In the genomic region with DNA sequence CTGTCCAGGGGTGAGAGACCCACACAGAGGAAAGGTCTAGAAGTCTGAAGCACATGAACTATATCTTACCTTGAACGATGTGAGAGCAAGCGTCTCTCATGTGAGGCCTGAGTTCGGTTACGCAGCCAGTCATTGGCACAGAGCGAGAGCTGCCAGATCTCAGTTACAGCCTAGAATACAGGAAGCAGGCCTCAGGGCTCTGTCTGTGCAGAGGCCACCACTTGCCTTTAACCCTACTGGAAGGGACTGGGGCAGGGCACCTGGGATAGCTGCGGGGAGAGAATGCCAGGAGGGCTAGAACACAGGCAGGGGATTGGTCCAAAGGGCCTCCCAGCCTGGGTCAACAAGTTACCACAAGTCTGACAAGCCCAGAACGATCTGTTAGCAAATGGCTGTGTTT, we compare ENCODE assay signal across 26 mouse cellular contexts. TPM values are rescaled to one million over a fixed set of nuclear protein-coding genes. Genes with fewer than 3 reads are reported as not detected.
DNase-seq lines count a peak whose midpoint lies in the region; ATAC-seq and TF ChIP-seq lines count a peak whose summit lies in the region.
"Had no signal": no experiment of that assay in that cellular context is flagged by ENCODE, and none has a peak within 500 bp of the region (broad histone marks: within the 10 kb centered on the region; RNA-seq: fewer than 3 reads in every experiment).

No protein-coding gene starts in this region.

- H3K4me3 ChIP-seq in liver, adult 2 months (ENCODE audit: insufficient read depth, low read depth, low read length), result no peak overlapping the region
- H3K4me3 ChIP-seq in liver, embryonic 11.5 days (ENCODE audit: low read depth, low read length), result no peak overlapping the region
- no peak overlapping the region for H3K4me3 ChIP-seq in limb, embryonic 10.5 days
- no peak overlapping the region for H3K4me3 ChIP-seq in neural tube, embryonic 15.5 days (replicated peaks)
- H3K4me3 ChIP-seq: embryonic facial prominence, embryonic 12.5 days; forebrain, embryonic 12.5 days; heart, embryonic 13.5 days; hindbrain, embryonic 12.5 days had no signal

- no peaks in the 10 kb centered on the region for H3K36me3 ChIP-seq in liver, adult 2 months (ENCODE audit: control insufficient read depth, insufficient read depth, low read length)
- H3K36me3 ChIP-seq in liver, embryonic 11.5 days (ENCODE audit: control insufficient read depth, insufficient read depth, low read length), result no peaks in the 10 kb centered on the region
- no peaks in the 10 kb centered on the region for H3K36me3 ChIP-seq in limb, embryonic 10.5 days
- no peaks in the 10 kb centered on the region for H3K36me3 ChIP-seq in neural tube, embryonic 15.5 days
- H3K36me3 ChIP-seq: embryonic facial prominence, embryonic 12.5 days; forebrain, embryonic 12.5 days; heart, embryonic 13.5 days; hindbrain, embryonic 12.5 days had no signal

- H3K9me3 ChIP-seq in liver, embryonic 11.5 days (ENCODE audit: control insufficient read depth, low read length), result no peaks in the 10 kb centered on the region
- no peaks in the 10 kb centered on the region for H3K9me3 ChIP-seq in limb, embryonic 10.5 days (replicated peaks)
- H3K9me3 ChIP-seq in neural tube, embryonic 15.5 days (replicated peaks), result no peaks in the 10 kb centered on the region
- H3K9me3 ChIP-seq: embryonic facial prominence, embryonic 12.5 days; forebrain, embryonic 12.5 days; heart, embryonic 13.5 days; hindbrain, embryonic 12.5 days had no signal

- TF ChIP-seq POLR2A in liver, adult 2 months (IDR thresholded peaks at IDR 0.05; ENCODE audit: extremely low read depth, insufficient read depth, low read length), result no peak

- peaks cover 8% of the 10 kb centered on the region; the same call in 1 of the 2 replicates for H3K4me1 ChIP-seq in liver, adult 2 months (ENCODE audit: control insufficient read depth, insufficient read depth, low read length)
- H3K4me1 ChIP-seq in liver, embryonic 11.5 days (replicated peaks; ENCODE audit: control insufficient read depth, insufficient read depth, low read length), result peaks cover 8% of the 10 kb centered on the region; the same call in 1 of the 2 replicates
- peaks cover 50% of the 10 kb centered on the region for H3K4me1 ChIP-seq in limb, embryonic 10.5 days
- peaks cover 14% of the 10 kb centered on the region for H3K4me1 ChIP-seq in neural tube, embryonic 15.5 days

- H3K4me2 ChIP-seq in liver, embryonic 11.5 days, result no peak overlapping the region
- H3K4me2 ChIP-seq in neural tube, embryonic 15.5 days, result no peak overlapping the region
- H3K4me2 ChIP-seq: embryonic facial prominence, embryonic 12.5 days; forebrain, embryonic 12.5 days; heart, embryonic 13.5 days; hindbrain, embryonic 12.5 days had no signal

- no peak overlapping the region for H3K27ac ChIP-seq in liver, adult 2 months (replicated peaks; ENCODE audit: insufficient read depth, low read depth, low read length)
- no peak overlapping the region for H3K27ac ChIP-seq in liver, embryonic 11.5 days (ENCODE audit: low read depth, low read length)
- peak overlapping the region; percentile 7; the same call in 1 of the 2 replicates for H3K27ac ChIP-seq in limb, embryonic 10.5 days
- H3K27ac ChIP-seq in neural tube, embryonic 15.5 days (replicated peaks), result no peak overlapping the region
- H3K27ac ChIP-seq: embryonic facial prominence, embryonic 12.5 days; forebrain, embryonic 12.5 days; heart, embryonic 13.5 days; hindbrain, embryonic 12.5 days had no signal

- H3K27me3 ChIP-seq in liver, adult 2 months (ENCODE audit: control insufficient read depth, insufficient read depth, low read length), result no peaks in the 10 kb centered on the region
- no peaks in the 10 kb centered on the region for H3K27me3 ChIP-seq in liver, embryonic 11.5 days (replicated peaks; ENCODE audit: control insufficient read depth, insufficient read depth, low read length)
- no peaks in the 10 kb centered on the region for H3K27me3 ChIP-seq in limb, embryonic 10.5 days (ENCODE audit: low read depth, poor library complexity, severe bottlenecking)
- H3K27me3 ChIP-seq in neural tube, embryonic 15.5 days (replicated peaks), result no peaks in the 10 kb centered on the region
- H3K27me3 ChIP-seq: embryonic facial prominence, embryonic 12.5 days; heart, embryonic 13.5 days; hindbrain, embryonic 12.5 days; Patski had no signal

- no peaks in the 10 kb centered on the region for H3K79me2 ChIP-seq in liver, adult 2 months (ENCODE audit: control insufficient read depth, insufficient read depth, low read length)

- no peak for TF ChIP-seq CTCF in liver, adult 2 months (IDR thresholded peaks at IDR 0.05; ENCODE audit: low read depth, low read length)

- no peak overlapping the region for H3K9ac ChIP-seq in liver, adult 2 months (ENCODE audit: low read depth, low read length)
- H3K9ac ChIP-seq in liver, embryonic 11.5 days (ENCODE audit: low read depth, low read length), result no peak overlapping the region
- H3K9ac ChIP-seq in neural tube, embryonic 15.5 days (replicated peaks), result no peak overlapping the region
- H3K9ac ChIP-seq: embryonic facial prominence, embryonic 12.5 days; forebrain, embryonic 12.5 days; forebrain, postnatal 0 days; heart, embryonic 13.5 days; hindbrain, embryonic 12.5 days had no signal

- no peak for ATAC-seq in liver, embryonic 11.5 days (replicated peaks; ENCODE audit: low FRiP score)
- ATAC-seq in neural tube, embryonic 15.5 days (ENCODE audit: low FRiP score), result no peak
- ATAC-seq: forebrain, postnatal 0 days; hindbrain, embryonic 16.5 days; inflammation-experienced regulatory T-cells, adult 6 months; Patski had no signal

- WGBS in liver, adult 2 months, result 81% methylated on average over 7 of the region's 7 CpGs
- WGBS in liver, embryonic 11.5 days, result 87% methylated on average over 7 of the region's 7 CpGs
- 89% methylated on average over 7 of the region's 7 CpGs for WGBS in limb, embryonic 10.5 days
- WGBS in neural tube, embryonic 15.5 days, result 95% methylated on average over 7 of the region's 7 CpGs

- peak; percentile 51 for DNase-seq in adrenal gland, postnatal 14 days
- no peak for DNase-seq in adrenal gland, postnatal 4 days (ENCODE audit: low spot score in 2 of 2)
- peak; percentile 64 for DNase-seq in liver, adult 2 months (ENCODE audit: extremely low read depth, low read depth, low spot score)
- DNase-seq in liver, embryonic 11.5 days (ENCODE audit: low spot score), result no peak
- peak; percentile 89 for DNase-seq in adipocyte (ENCODE audit: low spot score)
- DNase-seq in limb, embryonic 10.5 days (ENCODE audit: low spot score), result no peak
- DNase-seq in Muller cell, postnatal 12 days (ENCODE audit: inconsistent ontology term), result no peak
- DNase-seq: adrenal gland, postnatal 10 days; cerebellum, adult 11 months; cerebellum, adult 8-10 months; cerebellum, postnatal 14 days; embryo, embryonic 11 days; forebrain, postnatal 0 days; gastrocnemius, postnatal 14 days; heart, postnatal 36 days had no signal

RNA-seq across cellular contexts. Expression of gene Gm42791, which starts 4.9 kb away (rescaled TPM):
- 5.6 and 6.2 TPM in 2 replicates for total RNA-seq in adrenal gland, postnatal 14 days (2021)
- 1 to 10 TPM; 4.3 to 6.5 TPM for total RNA-seq in adrenal gland, postnatal 4 days (2021)
- not detected in 2 replicates for total RNA-seq in liver, adult 2 months (2014; rRNA removed)
- polyA plus RNA-seq in liver, adult 2 months (2012; rRNA removed), result not detected in 2 replicates
- polyA plus RNA-seq in liver, embryonic 11.5 days (2014; fragmentation: Nextera tagmentation; extraction: Ambion mirVana), result not detected in 2 replicates
- 0.85 TPM in 1 of 2 replicates, not detected in the other for polyA plus RNA-seq in limb, embryonic 10.5 days (2016; fragmentation: Nextera tagmentation; extraction: Ambion mirVana)
- 3.4 and 5.4 TPM in 2 replicates for polyA plus RNA-seq in neural tube, embryonic 15.5 days (2015; fragmentation: Nextera tagmentation; extraction: Ambion mirVana)
- total RNA-seq: common myeloid progenitor, adult 5-6 weeks; forebrain, postnatal 0 days had no signal
- polyA plus RNA-seq: C2C12; gonadal fat pad, adult 2 months; inflammation-experienced regulatory T-cells, adult 6 months; Patski had no signal

Comparison
In these comparisons a context has a peak if more than half of its experiments do, and no peak if none do; other contexts are left out.
1. DNase-seq: peak in adrenal gland, postnatal 14 days (single experiment), liver, adult 2 months (single experiment) and adipocyte (single experiment); none in adrenal gland, postnatal 4 days (0 of 2), liver, embryonic 11.5 days (single experiment), limb, embryonic 10.5 days (single experiment) and Muller cell, postnatal 12 days (single experiment).